Mouse (Mus musculus) liver, adult 2 months (tissue): ENCODE measurements around the gene Tmem120a. TPM values are rescaled to one million over a fixed set of nuclear protein-coding genes. Genes with fewer than 3 reads are reported as not detected.

ENCODE experiments used
- DNase-seq: peaks from one replicate; pipeline ENCODE4 v3.0.0-alpha.2; 2011; ENCODE audit warnings: low read depth, low spot score; ENCODE audit errors: extremely low read depth
- H3K27ac ChIP-seq: fragments of 200-500 bp; replicated peaks from 2 replicates; pipeline ENCODE4 v1.5.1; 2012; ENCODE audit warnings: low read depth, mild to moderate bottlenecking, control low read depth, inconsistent platforms, low read length; ENCODE audit not compliant: insufficient read depth
- H3K27me3 ChIP-seq: fragments of 200-500 bp; 2 replicates; pipeline ENCODE4 v1.6.1; 2012; ENCODE audit warnings: mild to moderate bottlenecking, moderate library complexity, low read length, inconsistent platforms; ENCODE audit not compliant: control insufficient read depth, insufficient read depth
- H3K36me3 ChIP-seq: fragments of 200-500 bp; 2 replicates; pipeline ENCODE4 v1.6.1; 2012; ENCODE audit warnings: low read length, inconsistent platforms; ENCODE audit not compliant: control insufficient read depth, insufficient read depth
- H3K4me1 ChIP-seq: fragments of 200-500 bp; 2 replicates; pipeline ENCODE4 v1.6.1; 2011; ENCODE audit warnings: low read length; ENCODE audit not compliant: control insufficient read depth, insufficient read depth
- H3K4me3 ChIP-seq: fragments of 200-500 bp; 2 replicates; pipeline ENCODE4 v1.5.1; 2011; ENCODE audit warnings: low read depth, mild to moderate bottlenecking, control low read depth, low read length, moderate library complexity; ENCODE audit not compliant: insufficient read depth
- H3K79me2 ChIP-seq: fragments of 200-500 bp; 2 replicates; pipeline ENCODE4 v1.6.1; 2012; ENCODE audit warnings: inconsistent platforms, mild to moderate bottlenecking, low read length, moderate library complexity; ENCODE audit not compliant: control insufficient read depth, insufficient read depth
- H3K9ac ChIP-seq: fragments of 200-500 bp; 2 replicates; pipeline ENCODE4 v1.6.1; 2012; ENCODE audit warnings: low read depth, mild to moderate bottlenecking, control low read depth, inconsistent platforms, low read length
- CTCF ChIP-seq: fragments of 200-500 bp; IDR thresholded peaks from 2 replicates; pipeline ENCODE4 v1.5.1; 2011; ENCODE audit warnings: low read depth, low read length, control low read depth
- POLR2A ChIP-seq: fragments of 200-500 bp; IDR thresholded peaks from 2 replicates; pipeline ENCODE4 v1.6.1; 2011; ENCODE audit warnings: low read length, control low read depth; ENCODE audit not compliant: insufficient read depth; ENCODE audit errors: extremely low read depth
- WGBS: fragments of 180-500 bp; shearing (Covaris S2); methylation state at CpG from one replicate; pipeline ENCODE4 v1.1.7; 2018; 5-methylcytosine and 5-hydroxymethylcytosine counted together
- polyA plus RNA-seq: library from polyadenylated mRNA; depleted of rRNA; stranded (reverse); fragments of >200 nt; gene quantifications from 2 replicates; pipeline ENCODE4 v1.2.3, GENCODE M21; 2012; rRNA removed
- total RNA-seq: library from RNA; depleted of rRNA; stranded (reverse); fragments of >200 nt; gene quantifications from 2 replicates; pipeline ENCODE4 v1.2.3, GENCODE M21; 2014; rRNA removed

Tmem120a gene
- 55.2 and 58.1 TPM in 2 replicates for total RNA-seq
- 52.9 and 76.6 TPM in 2 replicates for polyA plus RNA-seq

DNA sequence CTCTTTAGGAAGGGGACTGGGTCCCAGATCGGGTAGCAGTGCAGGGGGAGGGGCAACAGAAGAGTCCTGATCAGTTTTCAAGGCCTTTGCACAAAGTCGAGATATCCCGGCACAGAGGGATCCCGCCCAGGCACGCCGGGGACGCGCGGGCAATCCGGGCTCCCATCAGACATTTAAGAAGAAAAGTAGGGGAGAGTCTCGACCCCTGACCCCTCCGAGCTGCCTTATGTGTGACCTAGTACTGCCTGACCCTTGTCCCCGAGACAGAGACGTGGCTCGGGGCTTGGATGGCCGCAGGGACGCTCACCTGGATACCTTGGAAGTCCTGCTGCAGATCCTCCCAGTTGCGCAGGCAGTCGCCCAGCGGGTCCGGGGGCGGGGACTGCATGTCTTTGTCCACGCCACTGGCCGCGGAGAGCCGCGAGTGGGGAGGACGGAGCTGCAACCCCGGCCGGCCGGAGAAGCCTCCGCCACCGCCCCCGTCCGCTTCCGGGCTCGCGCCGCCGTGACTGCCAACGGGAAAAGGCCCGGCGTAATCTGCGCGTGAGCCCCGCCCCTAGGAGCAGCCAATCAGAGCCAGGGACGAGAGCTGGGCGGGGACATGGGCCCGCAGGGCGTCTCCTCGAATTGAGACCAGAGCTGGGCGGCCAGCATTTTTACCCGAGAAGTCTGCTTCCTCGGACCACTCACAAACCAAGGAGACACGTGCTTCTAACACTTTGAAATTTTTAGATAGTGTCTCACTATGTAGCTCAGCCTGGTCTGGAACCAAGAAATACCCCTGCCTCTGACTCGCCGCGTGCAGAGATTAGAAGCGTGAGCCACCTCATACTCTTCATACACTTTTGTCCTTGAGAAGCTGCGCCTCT lies at the start of gene Tmem120a:
Gene Tmem120a, minus strand, starts transcription at position 708 of the 869 bp plus-strand sequence.
- Histone ChIP-seq H3K27ac (peak within 1 kb of the TSS; percentile 89), H3K4me3 (peak within 1 kb of the TSS; percentile 95), H3K79me2 (no peaks in the 10 kb centered on the region), H3K4me1 (peaks cover 12% of the 10 kb centered on the region; the same call in 1 of the 2 replicates), H3K36me3 (peaks cover 5% of the 10 kb centered on the region; the same call in 1 of the 2 replicates), H3K9ac (peak within 1 kb of the TSS; percentile 94), H3K27me3 (no peaks in the 10 kb centered on the region)
- WGBS: under 1% methylated on average over 60 of the region's 60 CpGs
- DNase-seq: peak; percentile 79
- TF ChIP-seq POLR2A (peak; percentile 77; the same call in 1 of the 2 replicates), CTCF (no peak)

DNA sequence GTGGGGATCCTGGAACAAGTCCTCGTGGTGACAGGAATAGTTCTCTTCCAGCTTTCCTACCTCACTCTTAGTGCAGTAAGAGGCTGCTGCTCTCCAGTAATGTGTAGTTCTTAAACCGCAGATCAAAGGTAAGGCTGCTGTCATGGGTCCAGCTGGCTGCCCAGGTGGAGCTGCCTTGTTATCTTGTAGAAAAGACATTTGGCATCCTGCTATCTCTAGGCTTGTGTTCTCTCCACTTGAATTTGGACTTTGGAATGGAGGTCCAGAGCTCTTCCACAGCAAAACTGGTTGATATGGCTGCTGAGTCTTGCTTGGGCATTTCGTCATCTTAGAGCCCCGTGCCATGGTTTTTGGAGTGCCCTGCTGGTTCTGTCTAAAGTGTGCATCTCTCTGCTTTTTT lies 38.7 kb upstream of the Tmem120a start:
- Histone ChIP-seq H3K4me3 (no peak overlapping the region), H3K9ac (no peak overlapping the region), H3K27ac (peak overlapping the region; percentile 55), H3K36me3 (peaks cover 45% of the 10 kb centered on the region), H3K79me2 (peaks cover 18% of the 10 kb centered on the region; the same call in 1 of the 2 replicates), H3K27me3 (no peaks in the 10 kb centered on the region), H3K4me1 (peaks cover 29% of the 10 kb centered on the region)
- DNase-seq: peak; percentile 99
- 20% methylated on average over 4 of the region's 4 CpGs for WGBS
- no peak for TF ChIP-seq POLR2A
- TF ChIP-seq CTCF: no peak

DNA sequence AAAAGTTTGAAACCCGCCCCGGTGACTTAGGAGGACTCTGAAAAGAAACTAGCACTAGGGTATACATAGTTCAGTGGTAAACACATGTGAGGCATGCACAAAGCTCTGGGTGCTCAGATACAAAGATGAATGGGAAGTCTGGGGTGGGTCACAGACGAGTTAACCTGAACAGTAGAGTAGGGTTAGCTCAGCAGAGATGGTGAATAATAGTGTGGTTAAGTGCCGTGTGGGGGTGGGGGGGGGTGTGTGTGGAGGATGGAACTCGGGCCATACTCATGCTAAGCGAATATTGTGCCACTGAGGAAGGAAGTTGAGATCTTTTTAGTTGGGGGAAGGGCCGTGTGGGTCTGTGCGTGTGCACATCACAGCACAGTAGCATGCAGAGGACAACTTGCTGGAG lies 36.1 kb upstream of the Tmem120a start:
- H3K36me3 ChIP-seq: peaks cover 19% of the 10 kb centered on the region
- no peak overlapping the region for H3K4me3 ChIP-seq
- H3K9ac ChIP-seq: no peak overlapping the region
- peaks cover 18% of the 10 kb centered on the region; the same call in 1 of the 2 replicates for H3K79me2 ChIP-seq
- no peak for TF ChIP-seq POLR2A
- no peak for TF ChIP-seq CTCF
- WGBS: 74% methylated on average over 8 of the region's 8 CpGs
- DNase-seq: no peak
- peaks cover 46% of the 10 kb centered on the region for H3K4me1 ChIP-seq
- no peaks in the 10 kb centered on the region for H3K27me3 ChIP-seq
- no peak overlapping the region for H3K27ac ChIP-seq

DNA sequence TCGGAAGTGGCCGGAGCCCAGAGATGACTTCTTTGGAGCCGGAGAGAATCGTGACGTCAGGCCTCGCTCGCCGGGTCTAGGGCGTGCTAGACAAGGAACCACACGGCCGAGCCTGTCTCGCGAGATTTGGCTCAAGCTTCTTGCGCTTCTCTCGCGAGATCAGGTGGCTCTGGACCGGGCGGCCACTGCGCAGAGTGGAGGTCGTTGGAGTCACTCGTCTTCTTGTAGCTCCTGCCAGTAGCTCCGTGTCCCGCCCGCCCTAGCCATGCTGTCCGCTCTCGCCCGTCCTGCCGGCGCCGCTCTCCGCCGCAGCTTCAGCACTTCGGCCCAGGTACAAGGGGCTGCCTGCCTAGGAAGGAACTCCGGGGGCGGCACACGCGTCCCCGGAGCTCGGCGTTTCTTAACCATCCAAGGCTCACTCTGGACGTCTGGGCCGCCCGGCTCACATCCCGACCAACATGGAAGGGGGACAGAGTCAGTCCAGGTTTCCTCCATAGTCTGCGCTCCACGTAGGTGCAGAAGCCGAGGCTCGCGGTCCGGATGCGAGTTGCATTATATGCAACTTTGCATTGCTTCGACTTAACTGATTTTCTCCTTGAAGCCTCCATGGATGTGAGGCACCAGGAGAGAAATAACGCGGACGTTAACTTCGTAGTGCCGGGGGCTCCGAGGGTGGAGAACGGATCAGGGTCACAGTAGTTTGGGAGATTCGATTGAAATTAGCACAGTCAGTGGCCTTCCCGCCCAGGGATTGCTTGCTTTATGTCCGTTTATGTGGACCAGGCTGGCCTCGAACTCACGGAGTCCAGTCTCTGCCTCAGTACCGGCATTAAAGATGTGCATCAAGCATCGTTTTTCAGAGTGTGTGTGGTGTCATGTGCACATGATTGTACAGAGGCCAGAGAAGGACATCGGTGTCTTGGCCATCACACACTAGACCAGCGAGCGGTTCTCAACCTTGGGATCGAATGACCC lies 34.5 kb upstream of the Tmem120a start, which contains the start of gene Mdh2:
Gene Mdh2, plus strand, starts transcription at position 10 of the 975 bp plus-strand sequence.
- Histone ChIP-seq H3K9ac (peak within 1 kb of the TSS; percentile 94), H3K36me3 (peaks cover 5% of the 10 kb centered on the region), H3K27ac (peak within 1 kb of the TSS; percentile 90), H3K79me2 (peaks cover 18% of the 10 kb centered on the region; the same call in 1 of the 2 replicates), H3K27me3 (no peaks in the 10 kb centered on the region), H3K4me3 (peak within 1 kb of the TSS; percentile 86), H3K4me1 (peaks cover 48% of the 10 kb centered on the region)
- TF ChIP-seq CTCF (no peak), POLR2A (peak; percentile 97)
- peak; percentile 98 for DNase-seq
- under 1% methylated on average over 70 of the region's 70 CpGs for WGBS

DNA sequence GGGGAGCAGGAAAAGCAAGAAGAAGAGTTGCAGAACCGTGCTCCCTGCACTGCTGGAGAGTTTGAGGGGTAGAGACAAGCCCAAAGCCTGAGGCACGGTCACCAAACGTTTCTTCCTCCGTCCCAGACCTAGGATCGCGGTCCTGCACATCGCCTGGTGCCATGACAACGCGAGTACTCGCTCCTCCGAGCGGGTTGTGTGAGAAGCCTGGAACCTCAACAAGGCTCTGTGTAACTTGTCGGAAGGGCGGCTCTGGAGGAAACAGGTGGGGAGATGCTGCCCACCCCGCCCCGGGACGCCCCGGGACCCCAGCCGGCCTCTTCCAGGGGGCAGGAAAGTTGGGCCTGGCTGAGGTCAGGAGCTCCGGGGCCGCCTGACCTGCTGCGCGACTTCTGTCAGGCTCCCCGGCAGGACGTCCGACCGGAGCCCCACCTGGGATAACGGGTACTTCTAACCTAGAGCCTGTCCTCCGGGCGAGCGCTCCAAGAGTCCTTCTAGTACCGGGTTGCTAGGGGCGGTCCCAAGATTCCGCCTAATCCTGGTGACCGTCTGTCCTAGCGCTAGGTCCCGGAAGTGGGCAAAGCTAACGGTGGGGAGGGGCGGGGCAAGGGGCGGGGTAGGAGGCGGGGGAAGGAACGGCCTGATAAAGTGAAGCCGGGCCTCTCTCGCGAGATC lies 33.7 kb upstream of the Tmem120a start, which contains the start of gene Styxl1:
Gene Styxl1, minus strand, starts transcription at position 590 of the 675 bp plus-strand sequence.
- no peak for DNase-seq
- H3K27ac ChIP-seq: peak within 1 kb of the TSS; percentile 90
- peak within 1 kb of the TSS; percentile 86 for H3K4me3 ChIP-seq
- H3K9ac ChIP-seq: peak within 1 kb of the TSS; percentile 94
- TF ChIP-seq POLR2A: 0 out of 2 replicates have a peak, but pooled peaks have one; percentile 21
- no peak for TF ChIP-seq CTCF
- peaks cover 18% of the 10 kb centered on the region; the same call in 1 of the 2 replicates for H3K79me2 ChIP-seq
- under 1% methylated on average over 45 of the region's 45 CpGs for WGBS
- H3K36me3 ChIP-seq: no peaks in the 10 kb centered on the region
- H3K4me1 ChIP-seq: peaks cover 46% of the 10 kb centered on the region
- H3K27me3 ChIP-seq: no peaks in the 10 kb centered on the region
